Mouse (Mus musculus) left cerebral cortex, adult 2 months (tissue): Measurements from ENCODE around the gene AB124611. TPM values are rescaled to one million over a fixed set of nuclear protein-coding genes. Genes with fewer than 3 reads are reported as not detected.
A peak's percentile ranks its signal among the peaks of the same experiment; 100 is the strongest.
"Not testable (repeated sequence)": the region's sequence is repeated elsewhere in the genome, so short reads cannot be mapped to it uniquely, and the experiment has no call there.

Experiments used
- DNase-seq, 2 experiments: peaks; one replicate each; pipeline ENCODE4 v3.0.0; 2021 to 2022; ENCODE audit warnings: low spot score in 2 of 2, mixed read lengths in 1 of 2; ENCODE audit errors: extremely low spot score in 1 of 2
- H3K27ac ChIP-seq: fragments of 200-600 bp; 2 replicates; pipeline ENCODE4 v1.8.1; 2022
- H3K4me3 ChIP-seq: fragments of 200-600 bp; 2 replicates; pipeline ENCODE4 v1.8.1; 2022
- CTCF ChIP-seq: fragments of 200-600 bp; IDR thresholded peaks from 2 replicates; pipeline ENCODE4 v1.8.1; 2022; ENCODE audit warnings: antibody characterized with exemption, mild to moderate bottlenecking, moderate library complexity
- intact Hi-C: fragments of 180-260 bp; cut with DNase I; formaldehyde crosslinking; loops from one replicate; pipeline ENCODE4 v1.15.1; 2025
- total RNA-seq, 2 experiments: library from RNA; stranded (reverse); gene quantifications; 2 replicates each; pipeline ENCODE4 v1.2.3; 2021

AB124611 gene
- total RNA-seq, 2 experiments from 2014 or later, result 0.29 TPM; not detected in 1

GRCm38 (mm10) chr9:21527100-21527801 lies 1.3 kb downstream of the AB124611 start:
- DNase-seq, result no peak
- H3K27ac ChIP-seq, result no peak overlapping the region
- no peak overlapping the region for H3K4me3 ChIP-seq
- TF ChIP-seq CTCF, result no peak
- intact Hi-C loops, result no loop called here

DNA sequence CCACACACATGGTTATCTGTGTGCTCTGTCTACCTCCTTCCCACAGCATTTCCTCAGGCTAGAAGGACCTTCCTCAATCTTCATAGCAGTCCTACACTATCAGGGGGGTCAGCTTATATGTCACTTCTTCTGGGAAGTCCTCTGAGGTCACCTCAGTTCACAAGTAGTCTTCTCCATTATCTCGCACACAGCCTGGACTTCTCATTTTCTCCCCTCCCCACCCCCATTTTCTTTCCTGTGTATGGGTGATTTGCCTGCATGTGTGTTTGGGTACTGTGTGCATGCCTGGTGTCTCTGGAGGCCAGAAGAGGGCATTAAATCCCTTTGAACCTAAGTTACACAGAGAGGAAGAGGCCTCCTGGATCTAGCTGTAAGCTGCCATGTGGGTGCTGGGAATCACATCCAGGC lies 1.9 kb downstream of the AB124611 start:
- Histone ChIP-seq H3K27ac (no peak overlapping the region), H3K4me3 (no peak overlapping the region)
- intact Hi-C loops, result no loop called here
- no peak for DNase-seq
- no peak for TF ChIP-seq CTCF

- intact Hi-C loops, result no loop called here
- DNase-seq, result no peak
- no peak for TF ChIP-seq CTCF
- no peak overlapping the region for H3K27ac ChIP-seq
- no peak overlapping the region for H3K4me3 ChIP-seq
These were observed 10.5 kb downstream of the AB124611 start for GRCm38 (mm10) chr9:21536501-21536900.

- DNase-seq, result no peak
- intact Hi-C loops, result no loop called here
- no peak for TF ChIP-seq CTCF
- no peak overlapping the region for H3K4me3 ChIP-seq
- H3K27ac ChIP-seq, result no peak overlapping the region
These were observed 11.0 kb downstream of the AB124611 start for GRCm38 (mm10) chr9:21537009-21537408.

DNA sequence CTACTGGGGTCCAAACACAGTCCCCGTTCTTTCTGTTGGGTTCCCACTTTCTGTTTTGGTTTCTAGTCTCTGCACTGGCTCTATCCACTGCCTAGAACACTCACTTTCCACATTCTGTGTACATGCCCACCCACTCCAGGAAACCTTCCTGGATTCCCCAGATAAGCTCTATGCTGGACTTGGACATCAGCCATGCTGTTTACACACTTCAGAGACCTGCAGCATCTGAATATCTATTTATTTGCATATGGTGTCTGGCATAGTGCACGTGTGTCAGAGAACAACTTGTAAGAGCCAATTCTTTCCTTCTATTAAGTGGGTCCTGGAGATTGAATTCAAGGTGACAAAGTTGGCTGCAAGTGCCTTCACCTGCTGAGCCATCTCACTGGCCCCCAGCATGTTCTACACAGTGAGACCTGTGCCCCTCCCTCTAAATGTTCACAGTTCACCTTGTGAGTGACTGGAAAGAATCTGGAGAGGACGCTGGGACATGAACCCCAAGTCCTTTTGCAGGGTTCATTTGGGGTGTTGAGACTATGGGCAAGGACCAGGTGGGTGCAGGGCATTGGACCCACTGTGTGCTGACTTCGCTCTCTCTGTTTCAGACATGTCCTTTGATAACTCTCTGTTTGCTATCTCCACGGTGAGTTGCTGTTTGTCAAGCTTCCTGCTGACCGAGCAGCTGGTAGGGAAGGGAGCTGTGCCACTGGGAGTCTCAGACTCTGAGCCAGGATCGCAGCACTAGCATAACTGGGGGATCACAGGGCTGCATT lies 14.2 kb downstream of the AB124611 start:
- intact Hi-C loops, result no loop called here
- DNase-seq, result no peak
- no peak overlapping the region for H3K27ac ChIP-seq
- TF ChIP-seq CTCF, result no peak
- no peak overlapping the region for H3K4me3 ChIP-seq

DNA sequence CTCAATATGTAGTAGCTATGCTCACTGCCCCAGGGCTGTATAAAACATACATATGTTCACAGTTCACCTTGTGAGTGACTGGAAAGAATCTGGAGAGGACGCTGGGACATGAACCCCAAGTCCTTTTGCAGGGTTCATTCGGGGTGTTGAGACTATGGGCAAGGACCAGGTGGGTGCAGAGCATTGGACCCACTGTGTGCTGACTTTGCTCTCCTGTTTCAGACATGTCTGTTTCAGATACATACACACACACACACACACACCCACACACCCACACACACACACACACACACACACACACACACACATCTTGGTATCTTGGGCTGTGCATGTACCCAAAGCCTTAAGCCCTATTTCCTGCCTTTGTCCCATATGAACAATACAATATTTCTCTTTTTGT lies 16.0 kb downstream of the AB124611 start:
- H3K4me3 ChIP-seq, H3K27ac ChIP-seq, DNase-seq, intact Hi-C loops: not testable (repeated sequence)

DNA sequence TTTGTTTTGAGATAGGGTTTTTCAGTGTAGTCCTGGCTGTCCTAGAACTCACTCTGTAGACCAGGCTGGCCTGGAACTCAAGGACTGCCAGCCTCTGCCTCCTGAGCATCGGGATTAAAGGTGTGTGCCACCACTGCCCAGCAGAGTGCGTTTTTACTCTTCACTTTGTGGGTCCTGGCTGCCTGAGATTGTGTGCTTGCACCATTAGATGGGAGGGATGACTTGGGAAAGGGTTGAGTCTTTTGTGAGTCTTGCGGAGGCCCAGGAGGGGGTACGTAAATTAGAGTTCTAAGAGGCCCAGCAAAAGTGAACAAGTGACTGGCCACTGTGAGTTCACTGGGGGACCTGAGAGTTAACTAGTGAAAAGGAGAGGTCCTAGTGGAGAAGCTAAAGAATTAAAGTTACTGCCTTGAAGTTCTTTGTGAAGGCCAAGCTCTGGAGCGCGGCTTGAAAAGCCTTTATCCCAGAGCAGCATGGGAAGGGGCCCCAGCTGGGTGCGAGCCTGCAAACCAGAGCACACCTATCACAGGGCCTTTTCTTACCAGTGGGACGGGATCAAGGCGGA lies 19.5 kb downstream of the AB124611 start:
- DNase-seq, result no peak
- intact Hi-C loops, result loop anchor here (5.0 kb wide), 1 partner anchor 47 kb away; the partner anchor contains the start of genes Timm29 and Yipf2
- no peak for TF ChIP-seq CTCF
- H3K4me3 ChIP-seq, result peak overlapping the region; percentile 57
- peak overlapping the region; percentile 58 for H3K27ac ChIP-seq

DNA sequence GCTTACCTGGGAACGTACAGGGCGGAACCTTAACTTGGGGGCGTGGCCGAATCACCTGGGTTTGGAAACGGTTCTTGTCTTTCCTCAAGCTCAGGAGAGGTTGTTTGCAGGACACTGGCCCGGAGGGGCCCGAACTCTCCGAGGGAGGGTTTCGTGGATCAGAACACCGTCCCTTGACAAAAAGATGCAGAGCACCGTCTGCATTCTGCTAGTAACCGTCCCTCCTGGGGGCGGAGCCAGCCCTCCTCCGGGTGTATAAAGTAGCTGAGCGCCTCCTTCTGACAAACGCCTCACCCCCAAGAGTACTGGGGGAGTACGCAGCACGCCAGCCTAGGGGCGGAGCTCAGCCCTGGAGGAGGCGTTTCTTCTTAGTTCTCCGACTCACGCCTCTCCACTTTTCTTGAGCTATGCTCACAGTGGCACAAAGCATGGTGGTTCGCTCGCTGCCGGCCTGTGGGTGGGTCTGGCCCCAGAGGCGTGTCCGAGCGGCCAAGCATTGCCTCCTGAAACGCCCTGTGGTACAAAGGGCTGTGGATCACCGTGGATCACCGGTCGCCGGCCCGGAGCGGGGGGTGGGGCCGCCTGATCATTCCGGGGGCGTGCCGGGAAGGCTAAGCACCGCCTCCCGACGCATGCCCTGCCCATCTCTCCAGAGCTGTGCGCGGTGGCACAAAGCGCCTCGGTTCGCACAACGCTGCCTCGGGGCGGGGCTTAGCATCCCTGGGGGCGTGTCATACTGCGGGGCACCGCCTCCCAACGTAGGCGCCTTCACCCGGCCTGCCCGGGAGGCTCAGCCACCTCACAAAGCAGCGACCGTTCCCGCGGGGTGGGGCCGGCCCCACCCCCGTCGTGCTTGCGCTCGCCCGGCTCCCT lies 20.2 kb downstream of the AB124611 start:
- peak; percentile 99 to 100 for DNase-seq
- H3K4me3 ChIP-seq, result peak overlapping the region; percentile 57
- H3K27ac ChIP-seq, result peak overlapping the region; percentile 58
- intact Hi-C loops, result loop anchor here (2.0 to 5.0 kb wide), 3 partner anchors 35 to 179 kb away; partner anchors contain the start of genes Ilf3, Timm29, Tmed1 and Yipf2
- no peak for TF ChIP-seq CTCF

DNA sequence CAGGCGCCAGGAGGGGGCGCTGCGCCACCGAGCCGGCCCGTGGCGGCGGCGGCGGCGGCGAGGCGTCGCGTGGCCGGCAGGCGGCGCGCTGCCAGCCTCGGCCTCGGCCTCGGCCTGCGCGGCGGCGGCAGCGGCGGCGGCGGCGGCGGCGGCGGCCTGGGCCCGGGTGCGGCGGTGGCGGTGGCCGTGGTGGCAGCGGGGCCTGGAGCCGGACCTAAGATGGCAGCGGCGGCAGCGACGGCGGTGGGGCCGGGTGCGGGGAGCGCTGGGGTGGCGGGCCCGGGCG lies 20.8 kb downstream of the AB124611 start, which contains the start of gene Carm1:
TSS of gene Carm1 (plus strand) at position 106 of the 286 bp plus-strand sequence.
- TF ChIP-seq CTCF, result peak; percentile 54
- peak in 1 of 2 experiments; percentile 73 for DNase-seq
- Histone ChIP-seq H3K4me3 (peak within 1 kb of the TSS; percentile 69), H3K27ac (peak within 1 kb of the TSS; percentile 93)
- intact Hi-C loops, result loop anchor here (2.0 to 5.0 kb wide), 3 partner anchors 36 to 180 kb away; partner anchors contain the start of genes Ilf3, Timm29, Tmed1 and Yipf2

DNA sequence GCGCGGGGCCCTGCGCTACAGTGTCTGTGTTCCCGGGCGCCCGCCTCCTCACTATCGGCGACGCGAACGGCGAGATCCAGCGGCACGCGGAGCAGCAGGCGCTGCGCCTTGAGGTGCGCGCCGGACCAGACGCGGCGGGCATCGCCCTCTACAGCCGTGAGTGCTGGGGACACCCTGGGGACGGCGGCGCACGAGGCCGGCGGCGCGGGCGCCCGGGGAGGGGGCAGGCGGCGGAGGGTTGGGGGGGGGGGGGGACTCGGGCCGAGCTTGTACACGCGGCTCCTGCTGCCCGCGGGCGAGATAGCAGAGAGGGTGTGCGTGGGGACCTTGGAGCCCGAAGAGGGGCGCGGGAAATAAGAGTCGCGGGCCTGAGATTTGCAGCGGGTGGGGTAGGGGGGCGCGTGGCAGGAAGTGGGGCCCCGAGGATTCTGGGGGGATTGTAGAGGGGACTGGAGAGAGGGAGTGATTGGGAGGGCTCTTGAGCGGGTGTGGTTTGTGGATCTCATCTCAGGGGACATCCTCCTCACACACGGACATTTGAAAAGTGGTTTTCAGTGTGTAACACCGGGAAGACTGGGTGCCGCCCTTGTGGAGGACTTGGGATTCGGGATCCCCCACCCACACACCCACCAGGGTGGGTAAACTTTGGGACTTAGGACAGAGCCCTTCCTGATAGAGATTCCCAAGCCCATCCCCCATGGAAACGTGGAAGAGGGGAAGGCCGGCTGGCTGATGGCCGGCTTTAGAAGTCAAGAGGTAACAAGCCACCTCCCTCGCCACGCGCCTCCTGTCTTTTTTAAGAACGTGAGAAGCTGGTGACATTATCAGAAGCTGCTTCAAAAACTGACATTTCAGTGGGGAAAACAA lies 21.3 kb downstream of the AB124611 start:
- Histone ChIP-seq H3K27ac (peak overlapping the region; percentile 93), H3K4me3 (peak overlapping the region; percentile 69)
- DNase-seq, result peak; percentile 36 to 67
- TF ChIP-seq CTCF, result no peak; the same call in 1 of the 2 replicates
- intact Hi-C loops, result loop anchor here (2.0 to 5.0 kb wide), 3 partner anchors 37 to 181 kb away; partner anchors contain the start of genes Ilf3, Timm29, Tmed1 and Yipf2

DNA sequence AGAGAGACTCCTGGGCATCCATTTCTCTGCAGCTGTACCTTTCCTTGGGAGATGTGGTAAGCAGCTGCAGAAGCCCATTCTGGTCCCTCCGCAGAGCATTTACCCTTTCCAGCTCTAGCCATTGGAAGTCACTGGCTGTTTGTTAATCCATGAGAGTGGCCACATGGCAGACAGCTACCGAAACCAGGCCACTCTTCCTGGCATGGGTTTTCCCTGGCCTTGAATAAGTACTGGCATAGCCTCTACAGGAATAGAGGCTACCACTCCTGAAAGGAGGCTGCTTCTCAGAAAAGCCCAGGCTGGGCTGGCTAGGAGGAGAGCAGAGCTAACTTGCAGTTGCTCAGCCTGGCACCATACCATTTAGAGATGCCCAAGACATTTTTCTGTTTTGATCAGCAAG lies 25.1 kb downstream of the AB124611 start:
- intact Hi-C loops, result no loop called here
- Histone ChIP-seq H3K4me3 (no peak overlapping the region), H3K27ac (no peak overlapping the region)
- TF ChIP-seq CTCF, result no peak
- no peak for DNase-seq
